In the genomic region with DNA sequence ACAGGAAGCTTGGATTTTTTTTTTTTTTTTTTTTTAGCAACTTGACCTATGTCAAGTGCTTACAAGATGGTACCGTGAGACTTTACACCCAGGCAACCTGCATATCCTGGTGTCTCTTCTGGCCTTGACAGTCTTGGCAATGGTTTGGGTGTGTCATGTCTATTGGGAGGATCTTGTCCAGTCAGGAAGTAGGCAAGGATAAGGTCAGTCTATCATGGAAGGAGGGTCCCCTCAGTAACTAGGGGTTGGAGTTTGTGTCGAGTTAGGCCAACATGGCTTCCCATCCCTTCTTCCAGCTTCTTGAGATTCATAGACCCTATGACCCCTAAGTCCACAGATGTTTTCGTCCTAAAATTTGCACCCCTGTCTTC, we compare ENCODE assay signal across 8 mouse cellular contexts. TPM values are rescaled to one million over a fixed set of nuclear protein-coding genes. Genes with fewer than 3 reads are reported as not detected.
DNase-seq lines count a peak whose midpoint lies in the region; ATAC-seq and TF ChIP-seq lines count a peak whose summit lies in the region.

No protein-coding gene starts in this region.

- no peak for TF ChIP-seq POLR2A in thymus, adult 2 months (IDR thresholded peaks at IDR 0.05; ENCODE audit: control insufficient read depth, extremely low read depth, insufficient read depth, low read length, poor library complexity)

- peak overlapping the region; percentile 77; the same call in 1 of the 2 replicates for H3K9ac ChIP-seq in kidney, postnatal 0 days (ENCODE audit: low read depth, low read length)
- peak overlapping the region; percentile 89; the same call in 1 of the 2 replicates for H3K9ac ChIP-seq in hindbrain, postnatal 0 days (replicated peaks; ENCODE audit: low read length)
- H3K9ac ChIP-seq in midbrain, postnatal 0 days (replicated peaks; ENCODE audit: low read length, poor library complexity, severe bottlenecking): no peak overlapping the region

- H3K4me1 ChIP-seq in kidney, postnatal 0 days (replicated peaks; ENCODE audit: insufficient read depth, low read length): no peaks in the 10 kb centered on the region
- H3K4me1 ChIP-seq in embryonic facial prominence, embryonic 10.5 days: peaks cover 20% of the 10 kb centered on the region
- H3K4me1 ChIP-seq in hindbrain, postnatal 0 days (ENCODE audit: insufficient read depth, low read length): no peaks in the 10 kb centered on the region
- peaks cover 9% of the 10 kb centered on the region; the same call in 1 of the 2 replicates for H3K4me1 ChIP-seq in midbrain, postnatal 0 days (ENCODE audit: insufficient read depth, low read length)
- H3K4me1 ChIP-seq in thymus, adult 2 months (replicated peaks; ENCODE audit: control insufficient read depth, insufficient read depth, low read length): no peaks in the 10 kb centered on the region

- WGBS in kidney, postnatal 0 days: 67% methylated on average over 3 of the region's 3 CpGs
- WGBS in embryonic facial prominence, embryonic 10.5 days: 90% methylated on average over 3 of the region's 3 CpGs
- WGBS in hindbrain, postnatal 0 days: 86% methylated on average over 3 of the region's 3 CpGs
- 91% methylated on average over 3 of the region's 3 CpGs for WGBS in midbrain, postnatal 0 days
- 89% methylated on average over 3 of the region's 3 CpGs for WGBS in thymus, adult 2 months

- H3K4me2 ChIP-seq in kidney, postnatal 0 days (ENCODE audit: low read length): peak overlapping the region; percentile 76
- H3K4me2 ChIP-seq in hindbrain, postnatal 0 days (ENCODE audit: low read depth, low read length): peak overlapping the region; percentile 85
- peak overlapping the region; percentile 83 for H3K4me2 ChIP-seq in midbrain, postnatal 0 days (ENCODE audit: low read depth, low read length, poor library complexity, severe bottlenecking)

- no peaks in the 10 kb centered on the region for H3K9me3 ChIP-seq in kidney, postnatal 0 days (replicated peaks; ENCODE audit: low read length)
- H3K9me3 ChIP-seq in embryonic facial prominence, embryonic 10.5 days: peaks cover 3% of the 10 kb centered on the region; the same call in 1 of the 2 replicates
- H3K9me3 ChIP-seq in hindbrain, postnatal 0 days (ENCODE audit: low read length): no peaks in the 10 kb centered on the region
- H3K9me3 ChIP-seq in midbrain, postnatal 0 days (ENCODE audit: low read length): no peaks in the 10 kb centered on the region

- 0 out of 2 replicates have a peak overlapping the region, but pooled peaks have one; percentile 85 for H3K27ac ChIP-seq in kidney, postnatal 0 days
- no peak overlapping the region for H3K27ac ChIP-seq in embryonic facial prominence, embryonic 10.5 days (replicated peaks)
- no peak overlapping the region for H3K27ac ChIP-seq in hindbrain, postnatal 0 days
- no peak overlapping the region for H3K27ac ChIP-seq in midbrain, postnatal 0 days (ENCODE audit: low read depth, low read length)
- no peak overlapping the region for H3K27ac ChIP-seq in thymus, adult 2 months (ENCODE audit: control insufficient read depth, insufficient read depth, low read length)

- no peak for ATAC-seq in kidney, postnatal 0 days (replicated peaks; ENCODE audit: low FRiP score, low read depth)
- no peak for ATAC-seq in hindbrain, postnatal 0 days
- ATAC-seq in midbrain, postnatal 0 days (ENCODE audit: low FRiP score): no peak

- no peaks in the 10 kb centered on the region for H3K36me3 ChIP-seq in kidney, postnatal 0 days (ENCODE audit: insufficient read depth, low read length)
- H3K36me3 ChIP-seq in embryonic facial prominence, embryonic 10.5 days (replicated peaks): peaks cover 16% of the 10 kb centered on the region
- H3K36me3 ChIP-seq in hindbrain, postnatal 0 days (ENCODE audit: insufficient read depth, low read length): no peaks in the 10 kb centered on the region
- H3K36me3 ChIP-seq in midbrain, postnatal 0 days (ENCODE audit: insufficient read depth, low read length): peaks cover 8% of the 10 kb centered on the region; the same call in 1 of the 2 replicates
- no peaks in the 10 kb centered on the region for H3K36me3 ChIP-seq in thymus, adult 2 months (ENCODE audit: control insufficient read depth, insufficient read depth, low read length)

- no peaks in the 10 kb centered on the region for H3K27me3 ChIP-seq in kidney, postnatal 0 days (ENCODE audit: insufficient read depth, low read length)
- H3K27me3 ChIP-seq in embryonic facial prominence, embryonic 10.5 days (replicated peaks; ENCODE audit: low read depth, poor library complexity, severe bottlenecking): peaks cover 43% of the 10 kb centered on the region
- H3K27me3 ChIP-seq in hindbrain, postnatal 0 days (ENCODE audit: insufficient read depth, low read length): no peaks in the 10 kb centered on the region
- H3K27me3 ChIP-seq in midbrain, postnatal 0 days (ENCODE audit: insufficient read depth, low read length): no peaks in the 10 kb centered on the region
- peaks cover 3% of the 10 kb centered on the region; the same call in 1 of the 2 replicates for H3K27me3 ChIP-seq in thymus, adult 2 months (ENCODE audit: control insufficient read depth, insufficient read depth, low read length)

- DNase-seq in kidney, postnatal 0 days (ENCODE audit: low spot score): no peak
- no peak for DNase-seq in kidney, postnatal 10 days
- DNase-seq in embryonic facial prominence, embryonic 10.5 days (ENCODE audit: low spot score): no peak
- DNase-seq in hindbrain, postnatal 0 days (ENCODE audit: low spot score): no peak
- DNase-seq in midbrain, postnatal 0 days (ENCODE audit: low spot score): no peak
- no peak for DNase-seq in thymus, adult 2 months
- DNase-seq in embryo, embryonic 11 days: no peak
- DNase-seq in testis, postnatal 10 days (ENCODE audit: low spot score): no peak

- no peak for TF ChIP-seq CTCF in kidney, postnatal 0 days (IDR thresholded peaks at IDR 0.05; ENCODE audit: low read depth)
- no peak for TF ChIP-seq CTCF in hindbrain, postnatal 0 days (IDR thresholded peaks at IDR 0.05; ENCODE audit: low read depth)
- TF ChIP-seq CTCF in midbrain, postnatal 0 days (IDR thresholded peaks at IDR 0.05): no peak
- no peak for TF ChIP-seq CTCF in thymus, adult 2 months (IDR thresholded peaks at IDR 0.05; ENCODE audit: borderline replicate concordance, control insufficient read depth, extremely low read depth, insufficient read depth, low read length, poor library complexity)

- peak overlapping the region; percentile 49 for H3K4me3 ChIP-seq in kidney, postnatal 0 days (replicated peaks; ENCODE audit: low read depth, low read length)
- peak overlapping the region; percentile 77 for H3K4me3 ChIP-seq in embryonic facial prominence, embryonic 10.5 days
- H3K4me3 ChIP-seq in hindbrain, postnatal 0 days (ENCODE audit: low read length): peak overlapping the region; percentile 71
- H3K4me3 ChIP-seq in midbrain, postnatal 0 days (ENCODE audit: low read depth, low read length): peak overlapping the region; percentile 76
- H3K4me3 ChIP-seq in thymus, adult 2 months (ENCODE audit: control insufficient read depth, insufficient read depth, low read length): no peak overlapping the region

RNA-seq across cellular contexts. Expression of gene Srxn1, which starts 0.9 kb away (rescaled TPM):
- 19.7 and 20.3 TPM in 2 replicates for polyA plus RNA-seq in kidney, postnatal 0 days (2015; fragmentation: Nextera tagmentation; extraction: Ambion mirVana)
- polyA plus RNA-seq in embryonic facial prominence, embryonic 10.5 days (2016; fragmentation: Nextera tagmentation; extraction: Ambion mirVana): 10.7 and 12.4 TPM in 2 replicates
- 51.7 and 54.5 TPM in 2 replicates for total RNA-seq in hindbrain, postnatal 0 days (2014; rRNA removed)
- 26.4 and 26.8 TPM in 2 replicates for polyA plus RNA-seq in hindbrain, postnatal 0 days (2015; fragmentation: Nextera tagmentation; extraction: Ambion mirVana)
- 24.5 and 46.1 TPM in 2 replicates for total RNA-seq in midbrain, postnatal 0 days (2014; rRNA removed)
- polyA plus RNA-seq in midbrain, postnatal 0 days (2015; fragmentation: Nextera tagmentation; extraction: Ambion mirVana): 24.8 and 29.5 TPM in 2 replicates
- 46.8 and 50.3 TPM in 2 replicates for polyA plus RNA-seq in thymus, adult 2 months (2012; rRNA removed)

RNA-seq across cellular contexts. Expression of gene Scrt2, which starts 24.9 kb away (rescaled TPM):
- not detected in 2 replicates for polyA plus RNA-seq in kidney, postnatal 0 days (2015; fragmentation: Nextera tagmentation; extraction: Ambion mirVana)
- 0.93 and 1.5 TPM in 2 replicates for polyA plus RNA-seq in embryonic facial prominence, embryonic 10.5 days (2016; fragmentation: Nextera tagmentation; extraction: Ambion mirVana)
- 13.3 and 18.4 TPM in 2 replicates for total RNA-seq in hindbrain, postnatal 0 days (2014; rRNA removed)
- 4.1 and 4.4 TPM in 2 replicates for polyA plus RNA-seq in hindbrain, postnatal 0 days (2015; fragmentation: Nextera tagmentation; extraction: Ambion mirVana)
- total RNA-seq in midbrain, postnatal 0 days (2014; rRNA removed): 6.7 and 10.8 TPM in 2 replicates
- 2.2 and 2.3 TPM in 2 replicates for polyA plus RNA-seq in midbrain, postnatal 0 days (2015; fragmentation: Nextera tagmentation; extraction: Ambion mirVana)
- 0.16 and 0.27 TPM in 2 replicates for polyA plus RNA-seq in thymus, adult 2 months (2012; rRNA removed)

RNA-seq across cellular contexts. Expression of gene Tcf15, which starts 37.2 kb away (rescaled TPM):
- 12.2 and 15.5 TPM in 2 replicates for polyA plus RNA-seq in kidney, postnatal 0 days (2015; fragmentation: Nextera tagmentation; extraction: Ambion mirVana)
- 9.2 and 10.3 TPM in 2 replicates for polyA plus RNA-seq in embryonic facial prominence, embryonic 10.5 days (2016; fragmentation: Nextera tagmentation; extraction: Ambion mirVana)
- 4.9 TPM in 1 of 2 replicates, not detected in the other for total RNA-seq in hindbrain, postnatal 0 days (2014; rRNA removed)
- polyA plus RNA-seq in hindbrain, postnatal 0 days (2015; fragmentation: Nextera tagmentation; extraction: Ambion mirVana): 0.74 and 1.2 TPM in 2 replicates
- 2.7 TPM in 1 of 2 replicates, not detected in the other for total RNA-seq in midbrain, postnatal 0 days (2014; rRNA removed)
- 0.58 and 0.90 TPM in 2 replicates for polyA plus RNA-seq in midbrain, postnatal 0 days (2015; fragmentation: Nextera tagmentation; extraction: Ambion mirVana)
- polyA plus RNA-seq in thymus, adult 2 months (2012; rRNA removed): 3.4 and 5.0 TPM in 2 replicates
